Mouse (Mus musculus): ENCODE measurements around the gene Hikeshi. TPM values are rescaled to one million over a fixed set of nuclear protein-coding genes. Genes with fewer than 3 reads are reported as not detected.

Gene Hikeshi
- polyA plus RNA-seq, 1 experiment from 2014 or later, result 136 TPM

Other genes starting within 250 kb of the Hikeshi start
- 0.48 and 1.2 TPM in 2 replicates for gene Ccdc81, start 37.6 kb downstream of the Hikeshi start, polyA plus RNA-seq (2014; fragmentation: Nextera tagmentation; extraction: Ambion mirVana)
- gene Eed, start 39.8 kb upstream of the Hikeshi start, polyA plus RNA-seq (2014; fragmentation: Nextera tagmentation; extraction: Ambion mirVana), result 62.8 and 64.7 TPM in 2 replicates
- 59.0 and 60.0 TPM in 2 replicates for gene Picalm, start 189.0 kb upstream of the Hikeshi start, polyA plus RNA-seq (2014; fragmentation: Nextera tagmentation; extraction: Ambion mirVana)